Mouse (Mus musculus) thymus, adult 2 months (tissue): ENCODE measurements around the gene Anln.
"Not testable (repeated sequence)": the region's sequence is repeated elsewhere in the genome, so short reads cannot be mapped to it uniquely, and the experiment has no call there.

Experiments
- CTCF ChIP-seq: fragments of 200-500 bp; IDR thresholded peaks from 2 replicates; pipeline ENCODE4 v1.5.1; 2012; ENCODE audit warnings: mild to moderate bottlenecking, control low read depth, low read length, moderate library complexity, borderline replicate concordance; ENCODE audit not compliant: control insufficient read depth, poor library complexity, insufficient read depth; ENCODE audit errors: extremely low read depth
- POLR2A ChIP-seq: fragments of 200-500 bp; IDR thresholded peaks from 2 replicates; pipeline ENCODE4 v1.6.1; 2012; ENCODE audit warnings: mild to moderate bottlenecking, low read length, control low read depth, moderate library complexity; ENCODE audit not compliant: control insufficient read depth, poor library complexity, insufficient read depth; ENCODE audit errors: extremely low read depth

DNA sequence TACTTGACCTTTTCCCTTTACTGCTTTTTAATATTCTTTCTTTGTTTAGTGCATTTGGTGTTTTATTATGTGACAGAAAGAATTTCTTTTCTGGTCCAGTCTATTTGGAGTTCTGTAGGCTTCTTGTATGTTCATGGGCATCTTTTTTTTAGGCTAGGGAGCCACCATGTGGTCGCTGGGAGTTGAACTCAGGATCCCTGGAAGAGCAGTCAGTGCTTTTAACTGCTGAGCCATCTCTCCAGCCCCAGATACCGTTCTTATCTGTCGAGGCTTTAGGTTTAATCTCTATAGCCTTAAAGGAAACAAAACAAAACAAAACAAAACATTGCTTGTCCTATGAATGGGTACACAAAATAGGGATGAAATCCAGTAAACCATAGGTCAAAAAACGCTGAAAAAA, 19.4 kb upstream of the Anln start:
- not testable (repeated sequence) for TF ChIP-seq POLR2A, CTCF
